Mouse (Mus musculus) stomach, embryonic 16.5 days (tissue): ENCODE data around the gene Gm26938. TPM values are rescaled to one million over a fixed set of nuclear protein-coding genes. Genes with fewer than 3 reads are reported as not detected.

ENCODE experiments used
- ATAC-seq: fragments of 200-750 bp; cut with Nextera tagmentation; 2 replicates; pipeline ENCODE4 v1.8.0; 2017; ENCODE audit warnings: moderate number of reproducible peaks, moderate TSS enrichment; ENCODE audit not compliant: insufficient read depth, low FRiP score
- H3K27ac ChIP-seq: fragments of 300-500 bp; sonication (generic); 2 replicates; pipeline ENCODE4 v1.5.1; 2014; ENCODE audit warnings: low read length
- H3K27me3 ChIP-seq: fragments of 300-500 bp; sonication (generic); 2 replicates; pipeline ENCODE4 v1.6.1; 2014; ENCODE audit warnings: low read length, control low read depth, mixed read lengths; ENCODE audit not compliant: control insufficient read depth, insufficient read depth
- H3K36me3 ChIP-seq: fragments of 300-500 bp; sonication (generic); 2 replicates; pipeline ENCODE4 v1.6.1; 2014; ENCODE audit warnings: low read length; ENCODE audit not compliant: control insufficient read depth, insufficient read depth
- H3K4me1 ChIP-seq: fragments of 300-500 bp; sonication (generic); 2 replicates; pipeline ENCODE4 v1.6.1; 2014; ENCODE audit warnings: low read length, control low read depth, mixed read lengths; ENCODE audit not compliant: control insufficient read depth, insufficient read depth
- H3K4me2 ChIP-seq: fragments of 300-500 bp; sonication (generic); 2 replicates; pipeline ENCODE4 v1.6.1; 2014; ENCODE audit warnings: low read depth, low read length, mixed read lengths
- H3K4me3 ChIP-seq: fragments of 300-500 bp; sonication (generic); replicated peaks from 2 replicates; pipeline ENCODE4 v1.5.1; 2014; ENCODE audit warnings: mild to moderate bottlenecking, low read length
- H3K9ac ChIP-seq: fragments of 300-500 bp; sonication (generic); 2 replicates; pipeline ENCODE4 v1.6.1; 2014; ENCODE audit warnings: low read length
- H3K9me3 ChIP-seq: fragments of 300-500 bp; sonication (generic); replicated peaks from 2 replicates; pipeline ENCODE4 v1.6.1; 2016; ENCODE audit warnings: low read length, control low read depth; ENCODE audit not compliant: control insufficient read depth
- WGBS: fragments of 180-500 bp; shearing (Covaris S2); extraction: QIAGEN DNeasy Blood & Tissue Kit; methylation state at CpG from one replicate; pipeline ENCODE4 v1.1.7; 2014; 5-methylcytosine and 5-hydroxymethylcytosine counted together
- polyA plus RNA-seq: library from polyadenylated mRNA; unstranded; fragments of >200 nt; fragmentation: Nextera tagmentation; extraction: Ambion mirVana; gene quantifications from 2 replicates; pipeline ENCODE4 v1.2.1, GENCODE M21; 2015

Gm26938 gene
- polyA plus RNA-seq, 1 experiment from 2014 or later = not detected

- Histone ChIP-seq H3K27me3 (peaks cover 8% of the 10 kb centered on the region; the same call in 1 of the 2 replicates), H3K4me2 (no peak overlapping the region), H3K36me3 (no peaks in the 10 kb centered on the region), H3K4me1 (peaks cover 3% of the 10 kb centered on the region; the same call in 1 of the 2 replicates), H3K9ac (no peak overlapping the region), H3K27ac (no peak overlapping the region), H3K4me3 (no peak overlapping the region), H3K9me3 (no peaks in the 10 kb centered on the region)
- peak; percentile 31; the same call in 1 of the 2 replicates for ATAC-seq
- 66% methylated on average over 15 of the region's 15 CpGs for WGBS
Measured at GRCm38 (mm10) chr5:139811677-139812397, 14.4 kb downstream of the Gm26938 start.

- ATAC-seq = no peak
- peaks cover 8% of the 10 kb centered on the region; the same call in 1 of the 2 replicates for H3K27me3 ChIP-seq
- H3K36me3 ChIP-seq = no peaks in the 10 kb centered on the region
- H3K4me3 ChIP-seq = no peak overlapping the region
- H3K9ac ChIP-seq = no peak overlapping the region
- H3K4me1 ChIP-seq = peaks cover 9% of the 10 kb centered on the region; the same call in 1 of the 2 replicates
- H3K27ac ChIP-seq = no peak overlapping the region
- H3K4me2 ChIP-seq = no peak overlapping the region
- H3K9me3 ChIP-seq = no peaks in the 10 kb centered on the region
- WGBS = 57% methylated on average over 4 of the region's 4 CpGs
Measured at GRCm38 (mm10) chr5:139809397-139809796, 16.8 kb downstream of the Gm26938 start.

GRCm38 (mm10) chr5:139805924-139806323 is 20.3 kb downstream of the Gm26938 start:
- ATAC-seq = no peak
- H3K9ac ChIP-seq = no peak overlapping the region
- H3K4me2 ChIP-seq = no peak overlapping the region
- H3K27ac ChIP-seq = no peak overlapping the region
- H3K4me3 ChIP-seq = no peak overlapping the region
- H3K9me3 ChIP-seq = no peaks in the 10 kb centered on the region
- WGBS = 88% methylated on average over 8 of the region's 8 CpGs
- H3K4me1 ChIP-seq = peaks cover 19% of the 10 kb centered on the region
- H3K27me3 ChIP-seq = no peaks in the 10 kb centered on the region
- no peaks in the 10 kb centered on the region for H3K36me3 ChIP-seq

DNA sequence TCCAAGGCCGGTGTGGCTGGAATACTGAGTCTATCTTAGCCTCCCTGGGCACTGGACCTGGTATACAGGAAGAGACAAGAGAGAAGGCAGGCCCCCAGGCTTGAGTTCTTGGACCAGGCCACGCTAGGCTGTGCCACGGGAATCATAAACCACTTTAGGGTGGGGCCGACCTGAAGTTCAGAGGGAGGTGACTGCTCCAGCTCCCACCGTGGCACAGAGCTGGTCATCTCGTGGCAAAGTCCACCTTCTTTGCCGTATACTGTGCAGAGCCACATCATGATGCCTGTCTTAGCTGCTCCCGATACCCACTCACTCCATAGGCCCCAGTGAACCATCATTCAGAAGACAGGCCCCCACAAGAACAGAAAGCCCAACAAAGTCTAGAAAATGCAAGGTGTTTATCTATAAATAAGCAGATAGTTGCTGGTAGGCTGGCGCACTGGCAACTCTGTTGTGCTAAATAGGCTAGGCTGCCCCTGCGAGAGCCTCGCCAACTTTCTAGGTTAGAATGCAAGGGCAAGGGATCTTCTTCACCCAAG is 21.6 kb downstream of the Gm26938 start:
- Histone ChIP-seq H3K27ac (peak overlapping the region; percentile 71), H3K27me3 (no peaks in the 10 kb centered on the region), H3K9ac (no peak overlapping the region), H3K4me3 (no peak overlapping the region), H3K36me3 (no peaks in the 10 kb centered on the region), H3K4me2 (no peak overlapping the region), H3K4me1 (peaks cover 19% of the 10 kb centered on the region), H3K9me3 (no peaks in the 10 kb centered on the region)
- no peak for ATAC-seq
- 84% methylated on average over 11 of the region's 11 CpGs for WGBS

GRCm38 (mm10) chr5:139804107-139804551 is 22.1 kb downstream of the Gm26938 start:
- 13% methylated on average over 6 of the region's 6 CpGs for WGBS
- no peak overlapping the region for H3K9ac ChIP-seq

DNA sequence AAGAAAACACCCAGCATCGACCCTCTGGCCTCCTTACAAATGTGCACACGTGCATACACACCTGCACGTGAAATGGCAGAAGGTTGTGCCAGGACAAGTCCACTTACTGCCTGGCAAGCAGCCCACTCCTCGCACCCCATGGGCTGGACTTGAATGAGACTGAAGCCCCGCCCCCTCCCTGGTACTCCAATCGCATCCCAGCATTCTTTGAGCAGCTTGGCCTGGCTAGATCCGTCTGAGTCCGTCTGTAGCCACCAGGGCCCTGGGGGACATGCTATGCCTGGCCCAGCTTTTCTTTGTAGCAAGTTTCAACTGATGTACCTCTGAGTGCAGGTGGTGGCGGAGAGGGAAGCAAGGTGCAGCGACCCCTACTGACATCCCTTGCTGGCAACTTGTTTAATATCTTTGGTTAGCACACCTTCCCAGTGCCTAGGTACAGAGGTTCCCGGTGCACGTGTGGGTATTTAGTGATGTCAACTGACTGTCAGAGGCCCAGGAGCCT is 22.6 kb downstream of the Gm26938 start:
- Histone ChIP-seq H3K9me3 (no peaks in the 10 kb centered on the region), H3K4me1 (peaks cover 19% of the 10 kb centered on the region), H3K9ac (no peak overlapping the region), H3K27me3 (no peaks in the 10 kb centered on the region), H3K4me3 (no peak overlapping the region), H3K4me2 (no peak overlapping the region), H3K27ac (peak overlapping the region; percentile 71), H3K36me3 (no peaks in the 10 kb centered on the region)
- peak; percentile 51; the same call in 1 of the 2 replicates for ATAC-seq
- WGBS = 6% methylated on average over 12 of the region's 12 CpGs

More at GRCm38 (mm10) chr5:139804107-139804551, 22.1 kb downstream of the Gm26938 start:
- no peaks in the 10 kb centered on the region for H3K27me3 ChIP-seq
- peak; percentile 83 for ATAC-seq
- H3K4me3 ChIP-seq = no peak overlapping the region
- peak overlapping the region; percentile 71 for H3K27ac ChIP-seq
- H3K9me3 ChIP-seq = no peaks in the 10 kb centered on the region
- no peaks in the 10 kb centered on the region for H3K36me3 ChIP-seq
- H3K4me2 ChIP-seq = no peak overlapping the region
- peaks cover 19% of the 10 kb centered on the region for H3K4me1 ChIP-seq

DNA sequence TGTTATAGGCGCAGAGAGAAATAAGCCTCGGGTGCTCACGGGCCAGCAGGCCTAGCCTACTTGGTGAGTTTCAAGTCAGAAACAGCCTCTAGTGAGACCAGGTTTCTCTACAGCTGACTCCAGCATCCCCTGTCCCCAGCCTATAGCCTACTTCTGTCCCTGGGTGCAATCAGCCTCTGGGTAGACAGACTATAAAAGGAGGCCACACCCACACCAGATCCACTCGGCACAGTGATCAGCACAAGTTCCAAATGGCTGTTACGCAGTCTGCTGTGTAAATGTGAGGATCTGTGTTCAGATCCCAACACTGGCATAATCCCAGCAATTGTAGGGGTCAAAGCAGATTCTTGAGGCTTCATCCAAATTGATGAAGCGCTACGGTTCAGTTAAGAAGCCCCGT is 23.0 kb downstream of the Gm26938 start:
- H3K4me1 ChIP-seq = peaks cover 23% of the 10 kb centered on the region
- no peak overlapping the region for H3K4me3 ChIP-seq
- H3K4me2 ChIP-seq = no peak overlapping the region
- no peaks in the 10 kb centered on the region for H3K27me3 ChIP-seq
- H3K27ac ChIP-seq = peak overlapping the region; percentile 71; the same call in 1 of the 2 replicates
- no peak for ATAC-seq
- H3K36me3 ChIP-seq = no peaks in the 10 kb centered on the region
- WGBS = 78% methylated on average over 8 of the region's 8 CpGs
- H3K9ac ChIP-seq = no peak overlapping the region
- H3K9me3 ChIP-seq = no peaks in the 10 kb centered on the region

GRCm38 (mm10) chr5:139801880-139802279 is 24.3 kb downstream of the Gm26938 start:
- Histone ChIP-seq H3K9me3 (no peaks in the 10 kb centered on the region), H3K36me3 (no peaks in the 10 kb centered on the region), H3K4me1 (peaks cover 35% of the 10 kb centered on the region), H3K27me3 (no peaks in the 10 kb centered on the region), H3K4me2 (no peak overlapping the region), H3K4me3 (no peak overlapping the region), H3K27ac (no peak overlapping the region), H3K9ac (no peak overlapping the region)
- ATAC-seq = no peak
- WGBS = 92% methylated on average over 10 of the region's 10 CpGs

DNA sequence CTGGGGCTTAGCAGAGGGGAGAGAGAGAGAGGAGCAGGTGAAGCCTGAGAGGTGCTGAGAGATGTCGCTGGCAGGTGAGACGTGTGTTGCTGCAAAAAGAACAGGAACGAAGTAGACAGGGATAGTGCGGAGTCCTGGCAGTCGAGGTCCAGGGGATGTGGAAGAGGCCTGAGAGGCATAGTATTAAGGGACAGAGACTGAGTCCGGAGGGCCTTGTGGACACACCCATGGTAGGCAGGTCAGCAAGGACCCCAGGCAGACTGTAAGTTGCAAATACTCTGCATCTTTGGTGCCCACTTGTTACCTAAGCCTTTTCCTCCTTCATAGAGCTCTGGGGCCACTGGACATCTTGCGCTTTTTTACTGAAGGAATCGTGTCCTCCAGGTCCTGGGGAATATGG is 25.0 kb downstream of the Gm26938 start:
- WGBS = 92% methylated on average over 8 of the region's 8 CpGs

More for the DNA sequence above, 25.0 kb downstream of the Gm26938 start:
- Histone ChIP-seq H3K4me2 (no peak overlapping the region), H3K9me3 (no peaks in the 10 kb centered on the region), H3K4me1 (peaks cover 42% of the 10 kb centered on the region), H3K9ac (no peak overlapping the region), H3K27me3 (no peaks in the 10 kb centered on the region), H3K27ac (no peak overlapping the region), H3K36me3 (no peaks in the 10 kb centered on the region), H3K4me3 (no peak overlapping the region)
- ATAC-seq = no peak
